Mouse (Mus musculus): ENCODE results near the gene BC030870. TPM values are rescaled to one million over a fixed set of nuclear protein-coding genes. Genes with fewer than 3 reads are reported as not detected.
"Not testable (repeated sequence)": the region's sequence is repeated elsewhere in the genome, so short reads cannot be mapped to it uniquely, and the experiment has no call there.

Gene BC030870
- polyA plus RNA-seq (2012; rRNA removed) (0.04 TPM in 1 of 2 replicates, not detected in the other), polyA plus RNA-seq (2014; fragmentation: Nextera tagmentation; extraction: Ambion mirVana) (0.12 TPM in 2 replicates)

DNA sequence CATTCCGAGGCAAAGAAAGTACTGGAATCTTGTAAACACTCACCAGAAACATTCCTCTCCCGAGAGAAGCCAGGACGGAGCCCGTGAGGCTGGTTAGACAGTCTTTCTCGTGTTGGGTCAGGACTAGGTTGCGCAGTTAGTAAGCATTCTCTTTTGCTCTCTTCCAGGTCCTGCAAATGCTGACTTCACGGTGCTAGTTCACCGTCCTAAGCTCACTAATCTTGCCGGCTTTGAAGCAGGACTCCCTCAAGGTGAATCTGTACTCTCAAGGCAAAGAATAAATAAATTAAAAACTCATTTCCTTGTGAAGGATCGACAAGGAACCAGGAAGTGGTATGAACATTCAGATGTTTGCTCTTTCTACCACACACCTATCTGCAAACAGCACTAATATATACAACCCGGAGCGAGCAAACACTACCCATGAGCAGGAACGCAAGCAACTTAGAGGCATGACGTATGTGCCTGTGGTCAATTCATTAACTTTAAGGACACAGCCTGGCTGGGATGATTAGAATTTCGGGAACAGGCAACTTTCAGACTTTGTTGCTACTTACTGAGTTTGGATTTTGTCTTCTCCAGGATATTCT is at the start of gene BC030870:
Gene BC030870 (minus strand): TSS at position 365 of the 590 bp plus-strand sequence.
- DNase-seq (ENCODE audit: low spot score) (no peak), ATAC-seq (ENCODE audit: low FRiP score, low read depth) (no peak)
- Histone ChIP-seq H3K27me3 (ENCODE audit: control insufficient read depth, insufficient read depth, low read length) (no peaks in the 10 kb centered on the region), H3K36me3 (ENCODE audit: control insufficient read depth, insufficient read depth, low read length) (no peaks in the 10 kb centered on the region), H3K4me2 (replicated peaks; ENCODE audit: low read depth, low read length, severe bottlenecking) (no peak within 1 kb of the TSS), H3K4me3 (replicated peaks; ENCODE audit: low read length) (no peak within 1 kb of the TSS), H3K9ac (ENCODE audit: low read depth, low read length, severe bottlenecking) (no peak within 1 kb of the TSS), H3K9me3 (ENCODE audit: control insufficient read depth, low read length) (no peaks in the 10 kb centered on the region), H3K4me1 (ENCODE audit: control insufficient read depth, insufficient read depth, low read length) (no peaks in the 10 kb centered on the region), H3K27ac (replicated peaks; ENCODE audit: low read depth, low read length) (no peak within 1 kb of the TSS)
- 69% methylated on average over 15 of the region's 15 CpGs for WGBS
- TF ChIP-seq POLR2A (IDR thresholded peaks at IDR 0.05; ENCODE audit: borderline replicate concordance, extremely low read depth, insufficient read depth, insufficient read length): no peak

DNA sequence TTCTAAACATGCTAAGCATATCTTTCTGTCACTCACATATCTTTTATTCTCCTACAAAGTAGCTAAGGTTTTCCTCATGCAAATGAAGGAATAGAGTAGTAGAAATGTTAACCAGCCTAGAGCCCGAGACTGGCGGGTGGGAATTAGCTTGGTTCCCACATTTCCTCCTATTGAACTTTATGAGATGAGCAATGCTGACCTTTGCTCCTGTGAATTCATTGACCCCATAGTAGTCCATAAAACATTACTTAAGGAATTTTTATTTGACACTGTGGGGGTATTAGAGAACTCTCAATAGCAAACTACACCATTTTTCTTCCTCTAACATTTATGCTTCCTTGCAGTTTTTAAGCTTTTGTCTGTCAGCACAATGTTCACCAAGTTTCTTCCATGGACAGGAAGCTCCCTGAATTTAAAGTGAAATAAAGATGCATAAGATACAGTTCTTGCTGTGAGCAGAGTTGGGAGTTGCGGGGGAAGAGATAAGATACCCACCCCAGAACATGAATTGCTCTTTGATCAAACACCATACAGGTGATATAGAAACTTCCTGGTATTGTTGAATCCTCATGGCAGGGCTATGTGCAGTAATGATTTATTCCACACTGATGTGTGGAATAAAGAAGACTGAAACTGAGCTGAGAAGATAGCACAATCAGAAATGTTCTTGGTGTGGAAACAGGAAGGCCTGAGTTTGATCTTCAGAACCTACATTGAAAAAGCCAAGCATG is 45.5 kb upstream of the BC030870 start:
- H3K27me3 ChIP-seq (ENCODE audit: control insufficient read depth, insufficient read depth, low read length): no peaks in the 10 kb centered on the region
- WGBS: 53% methylated on average over 3 of the region's 3 CpGs
- ATAC-seq (ENCODE audit: low FRiP score, low read depth): no peak

GRCm38 (mm10) chr8:65169184-65169583 is 39.8 kb upstream of the BC030870 start:
- no peaks in the 10 kb centered on the region for H3K27me3 ChIP-seq (ENCODE audit: control insufficient read depth, insufficient read depth, low read length)
- H3K4me3 ChIP-seq (replicated peaks; ENCODE audit: low read length): no peak overlapping the region
- TF ChIP-seq POLR2A (IDR thresholded peaks at IDR 0.05; ENCODE audit: borderline replicate concordance, extremely low read depth, insufficient read depth, insufficient read length): no peak
- ATAC-seq (ENCODE audit: low FRiP score, low read depth) (no peak), DNase-seq (ENCODE audit: low spot score) (no peak)
- H3K9me3 ChIP-seq (ENCODE audit: control insufficient read depth, low read length): no peaks in the 10 kb centered on the region
- H3K4me1 ChIP-seq (ENCODE audit: control insufficient read depth, insufficient read depth, low read length): no peaks in the 10 kb centered on the region
- no peaks in the 10 kb centered on the region for H3K36me3 ChIP-seq (ENCODE audit: control insufficient read depth, insufficient read depth, low read length)
- no peak overlapping the region for H3K27ac ChIP-seq (replicated peaks; ENCODE audit: low read depth, low read length)
- 82% methylated on average over 3 of the region's 3 CpGs for WGBS
- no peak overlapping the region for H3K4me2 ChIP-seq (replicated peaks; ENCODE audit: low read depth, low read length, severe bottlenecking)
- no peak overlapping the region for H3K9ac ChIP-seq (ENCODE audit: low read depth, low read length, severe bottlenecking)

More for the DNA sequence above, 45.5 kb upstream of the BC030870 start:
- no peak overlapping the region for H3K4me2 ChIP-seq (replicated peaks; ENCODE audit: low read depth, low read length, severe bottlenecking)
- no peak overlapping the region for H3K9ac ChIP-seq (ENCODE audit: low read depth, low read length, severe bottlenecking)
- no peaks in the 10 kb centered on the region for H3K9me3 ChIP-seq (ENCODE audit: control insufficient read depth, low read length)
- no peak for TF ChIP-seq POLR2A (IDR thresholded peaks at IDR 0.05; ENCODE audit: borderline replicate concordance, extremely low read depth, insufficient read depth, insufficient read length)
- no peak overlapping the region for H3K27ac ChIP-seq (replicated peaks; ENCODE audit: low read depth, low read length)
- no peaks in the 10 kb centered on the region for H3K36me3 ChIP-seq (ENCODE audit: control insufficient read depth, insufficient read depth, low read length)
- DNase-seq (ENCODE audit: low spot score): no peak
- no peak overlapping the region for H3K4me3 ChIP-seq (replicated peaks; ENCODE audit: low read length)
- H3K4me1 ChIP-seq (ENCODE audit: control insufficient read depth, insufficient read depth, low read length): no peaks in the 10 kb centered on the region

- not testable (repeated sequence) for H3K27ac ChIP-seq (replicated peaks; ENCODE audit: low read depth, low read length); DNase-seq (ENCODE audit: low spot score); H3K27me3 ChIP-seq (ENCODE audit: control insufficient read depth, insufficient read depth, low read length); H3K9ac ChIP-seq (ENCODE audit: low read depth, low read length, severe bottlenecking); H3K4me2 ChIP-seq (replicated peaks; ENCODE audit: low read depth, low read length, severe bottlenecking); H3K36me3 ChIP-seq (ENCODE audit: control insufficient read depth, insufficient read depth, low read length); H3K9me3 ChIP-seq (ENCODE audit: control insufficient read depth, low read length); ATAC-seq (ENCODE audit: low FRiP score, low read depth); H3K4me1 ChIP-seq (ENCODE audit: control insufficient read depth, insufficient read depth, low read length); H3K4me3 ChIP-seq (replicated peaks; ENCODE audit: low read length)
- 56% methylated on average over 1 of the region's 1 CpGs for WGBS
These were observed 31.3 kb upstream of the BC030870 start for GRCm38 (mm10) chr8:65160676-65161075.

- Histone ChIP-seq H3K4me1 (ENCODE audit: control insufficient read depth, insufficient read depth, low read length) (no peaks in the 10 kb centered on the region), H3K36me3 (ENCODE audit: control insufficient read depth, insufficient read depth, low read length) (no peaks in the 10 kb centered on the region), H3K4me2 (replicated peaks; ENCODE audit: low read depth, low read length, severe bottlenecking) (no peak overlapping the region), H3K9me3 (ENCODE audit: control insufficient read depth, low read length) (no peaks in the 10 kb centered on the region), H3K27ac (replicated peaks; ENCODE audit: low read depth, low read length) (no peak overlapping the region), H3K27me3 (ENCODE audit: control insufficient read depth, insufficient read depth, low read length) (no peaks in the 10 kb centered on the region), H3K9ac (ENCODE audit: low read depth, low read length, severe bottlenecking) (no peak overlapping the region), H3K4me3 (replicated peaks; ENCODE audit: low read length) (no peak overlapping the region)
- 54% methylated on average over 14 of the region's 14 CpGs for WGBS
- no peak for DNase-seq (ENCODE audit: low spot score)
- TF ChIP-seq POLR2A (IDR thresholded peaks at IDR 0.05; ENCODE audit: borderline replicate concordance, extremely low read depth, insufficient read depth, insufficient read length): no peak
- no peak for ATAC-seq (ENCODE audit: low FRiP score, low read depth)
These were observed 29.9 kb upstream of the BC030870 start for GRCm38 (mm10) chr8:65159096-65159748.

All from limb, embryonic 14.5 days (tissue).